Mouse (Mus musculus): ENCODE results near the gene March7. TPM values are rescaled to one million over a fixed set of nuclear protein-coding genes. Genes with fewer than 3 reads are reported as not detected.
A peak's percentile ranks its signal among the peaks of the same experiment; 100 is the strongest.

The March7 gene
- polyA plus RNA-seq, 1 experiment from 2014 or later, result 101 TPM

DNA sequence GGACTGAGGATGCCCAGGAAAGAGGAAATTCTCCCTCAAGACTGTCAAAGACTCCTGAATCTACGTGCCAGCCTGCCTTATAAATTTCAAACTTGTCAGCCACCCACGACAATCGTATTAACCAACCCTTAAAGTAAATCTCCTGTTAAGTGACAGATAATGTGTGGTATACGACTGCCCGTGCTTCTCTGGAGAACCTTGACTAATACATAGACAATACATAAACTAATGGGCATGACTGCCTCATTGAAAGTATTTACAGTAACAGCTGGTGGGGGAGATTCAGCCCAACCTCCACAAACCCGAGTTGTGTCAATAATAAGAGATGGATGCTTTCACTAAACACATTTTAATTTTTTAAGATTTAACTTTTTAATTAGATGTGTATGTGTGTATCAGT lies 3.9 kb upstream of the March7 start:
- ATAC-seq (ENCODE audit: low read depth), result no peak
- H3K9me3 ChIP-seq (ENCODE audit: control insufficient read depth, low read length), result no peaks in the 10 kb centered on the region
- WGBS, result 29% methylated on average over 6 of the region's 6 CpGs
- no peaks in the 10 kb centered on the region for H3K36me3 ChIP-seq (ENCODE audit: control insufficient read depth, insufficient read depth, low read length)
- H3K27me3 ChIP-seq (ENCODE audit: control insufficient read depth, insufficient read depth, low read length), result peaks cover 6% of the 10 kb centered on the region
- no peak overlapping the region for H3K9ac ChIP-seq (replicated peaks; ENCODE audit: low read depth, low read length)
- H3K4me1 ChIP-seq (ENCODE audit: control insufficient read depth, insufficient read depth, low read length), result peaks cover 1% of the 10 kb centered on the region; the same call in 1 of the 2 replicates
- H3K27ac ChIP-seq (ENCODE audit: low read depth, low read length), result no peak overlapping the region
- H3K4me3 ChIP-seq (ENCODE audit: low read depth, low read length), result no peak overlapping the region
- H3K4me2 ChIP-seq (ENCODE audit: low read depth, low read length), result no peak overlapping the region

DNA sequence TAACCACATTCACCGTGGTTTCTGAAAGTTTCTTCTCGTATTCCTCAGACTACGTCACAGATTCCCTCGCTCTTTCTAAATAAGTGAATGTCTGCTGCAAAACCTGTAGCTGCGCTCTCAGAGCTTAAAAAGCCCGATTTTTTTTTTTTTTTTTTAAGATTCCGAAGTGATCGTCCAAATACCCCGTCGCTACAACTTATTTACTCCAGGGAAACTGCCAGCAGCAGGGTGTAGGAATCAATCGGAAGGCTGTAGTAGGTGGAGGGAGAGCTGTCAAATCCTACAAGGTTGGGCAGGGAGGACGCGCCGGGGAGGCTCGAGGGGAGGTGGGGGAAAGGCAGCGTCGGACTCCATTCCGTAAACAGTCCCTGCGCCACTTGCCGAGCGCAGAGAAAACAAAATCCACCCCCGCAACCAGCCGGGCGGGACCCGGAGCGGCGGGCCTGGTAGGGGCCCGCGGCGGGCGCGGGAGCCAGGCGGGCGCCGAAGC lies 520 bp upstream of the March7 start:
- ATAC-seq (ENCODE audit: low read depth), result peak; percentile 55
- Histone ChIP-seq H3K4me1 (ENCODE audit: control insufficient read depth, insufficient read depth, low read length) (peaks cover 15% of the 10 kb centered on the region), H3K27me3 (ENCODE audit: control insufficient read depth, insufficient read depth, low read length) (peaks cover 4% of the 10 kb centered on the region), H3K27ac (ENCODE audit: low read depth, low read length) (peak overlapping the region; percentile 94), H3K4me3 (ENCODE audit: low read depth, low read length) (peak overlapping the region; percentile 83), H3K36me3 (ENCODE audit: control insufficient read depth, insufficient read depth, low read length) (no peaks in the 10 kb centered on the region), H3K9me3 (ENCODE audit: control insufficient read depth, low read length) (no peaks in the 10 kb centered on the region), H3K4me2 (ENCODE audit: low read depth, low read length) (peak overlapping the region; percentile 57), H3K9ac (replicated peaks; ENCODE audit: low read depth, low read length) (peak overlapping the region; percentile 93)
- under 1% methylated on average over 31 of the region's 35 CpGs for WGBS

DNA sequence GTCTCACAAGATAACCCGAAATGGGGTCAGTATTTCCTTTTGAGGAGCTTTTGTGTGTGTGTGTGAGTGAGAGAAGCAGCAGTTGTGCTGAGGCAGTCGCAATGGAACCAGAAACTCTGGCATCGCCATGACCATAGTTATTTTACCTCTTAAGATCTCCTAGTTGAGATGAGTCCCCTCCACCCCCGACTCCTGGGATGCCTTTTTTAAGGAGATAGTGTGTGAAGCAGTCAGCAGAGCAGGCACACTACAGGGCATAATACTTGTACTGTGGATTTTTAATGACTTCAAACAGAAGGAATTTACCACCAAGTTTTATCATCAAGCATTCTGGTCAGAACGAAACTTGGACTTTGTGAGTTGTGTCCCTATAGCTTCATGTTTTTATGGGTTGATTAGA lies 1.1 kb downstream of the March7 start:
- Histone ChIP-seq H3K4me3 (ENCODE audit: low read depth, low read length) (peak overlapping the region; percentile 83), H3K27ac (ENCODE audit: low read depth, low read length) (no peak overlapping the region), H3K9me3 (ENCODE audit: control insufficient read depth, low read length) (no peaks in the 10 kb centered on the region), H3K4me2 (ENCODE audit: low read depth, low read length) (peak overlapping the region; percentile 77), H3K27me3 (ENCODE audit: control insufficient read depth, insufficient read depth, low read length) (no peaks in the 10 kb centered on the region; the same call in 1 of the 2 replicates), H3K9ac (replicated peaks; ENCODE audit: low read depth, low read length) (peak overlapping the region; percentile 93), H3K36me3 (ENCODE audit: control insufficient read depth, insufficient read depth, low read length) (no peaks in the 10 kb centered on the region), H3K4me1 (ENCODE audit: control insufficient read depth, insufficient read depth, low read length) (peaks cover 15% of the 10 kb centered on the region)
- ATAC-seq (ENCODE audit: low read depth), result no peak
- 21% methylated on average over 5 of the region's 5 CpGs for WGBS

DNA sequence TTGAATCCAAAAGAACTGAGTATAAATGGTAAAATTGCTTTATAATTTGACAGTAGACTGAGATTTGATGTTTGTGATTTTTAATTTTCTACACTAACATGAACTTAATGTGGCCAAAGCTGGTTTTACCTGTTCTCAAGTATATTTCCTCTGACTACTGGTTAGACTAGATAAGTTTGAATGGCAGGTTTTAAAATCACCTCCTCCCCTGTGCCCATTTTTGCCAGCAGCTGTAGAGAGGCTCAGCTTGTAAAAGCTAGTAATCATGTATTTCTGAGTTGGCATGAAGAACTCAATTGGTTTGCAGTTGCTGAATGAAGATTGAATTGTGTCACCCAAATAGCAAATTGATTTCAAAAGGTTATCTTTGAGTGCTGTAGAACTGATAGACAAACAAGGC lies 2.8 kb downstream of the March7 start:
- H3K27me3 ChIP-seq (ENCODE audit: control insufficient read depth, insufficient read depth, low read length), result no peaks in the 10 kb centered on the region
- no peaks in the 10 kb centered on the region for H3K36me3 ChIP-seq (ENCODE audit: control insufficient read depth, insufficient read depth, low read length)
- H3K9ac ChIP-seq (replicated peaks; ENCODE audit: low read depth, low read length), result no peak overlapping the region
- no peak overlapping the region for H3K4me2 ChIP-seq (ENCODE audit: low read depth, low read length)
- H3K4me1 ChIP-seq (ENCODE audit: control insufficient read depth, insufficient read depth, low read length), result peaks cover 15% of the 10 kb centered on the region
- no peak overlapping the region for H3K4me3 ChIP-seq (ENCODE audit: low read depth, low read length)
- ATAC-seq (ENCODE audit: low read depth), result no peak
- no peak overlapping the region for H3K27ac ChIP-seq (ENCODE audit: low read depth, low read length)
- H3K9me3 ChIP-seq (ENCODE audit: control insufficient read depth, low read length), result no peaks in the 10 kb centered on the region

DNA sequence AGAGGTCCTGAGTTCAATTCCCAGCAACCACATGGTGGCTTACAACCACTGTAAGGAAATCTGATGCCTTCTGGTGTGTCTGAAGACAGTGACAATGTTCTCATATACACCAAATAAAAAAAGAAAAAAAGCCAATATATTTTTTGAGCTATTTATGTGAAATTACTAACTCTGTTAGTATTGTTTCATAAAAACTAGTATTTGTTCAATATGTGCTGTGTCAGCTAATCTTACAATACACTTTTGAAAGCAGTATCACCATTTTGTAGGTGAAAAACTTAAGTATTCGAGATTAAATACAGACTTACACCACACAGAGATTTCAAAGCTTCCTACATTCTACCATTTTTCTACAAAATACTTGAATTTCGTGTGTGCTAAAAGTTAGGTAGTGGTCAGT lies 5.0 kb downstream of the March7 start:
- Histone ChIP-seq H3K9me3 (ENCODE audit: control insufficient read depth, low read length) (no peaks in the 10 kb centered on the region), H3K36me3 (ENCODE audit: control insufficient read depth, insufficient read depth, low read length) (no peaks in the 10 kb centered on the region), H3K4me2 (ENCODE audit: low read depth, low read length) (no peak overlapping the region), H3K4me3 (ENCODE audit: low read depth, low read length) (no peak overlapping the region), H3K27ac (ENCODE audit: low read depth, low read length) (no peak overlapping the region), H3K9ac (replicated peaks; ENCODE audit: low read depth, low read length) (no peak overlapping the region), H3K27me3 (ENCODE audit: control insufficient read depth, insufficient read depth, low read length) (no peaks in the 10 kb centered on the region), H3K4me1 (ENCODE audit: control insufficient read depth, insufficient read depth, low read length) (peaks cover 15% of the 10 kb centered on the region)
- ATAC-seq (ENCODE audit: low read depth), result no peak
- 95% methylated on average over 2 of the region's 2 CpGs for WGBS

DNA sequence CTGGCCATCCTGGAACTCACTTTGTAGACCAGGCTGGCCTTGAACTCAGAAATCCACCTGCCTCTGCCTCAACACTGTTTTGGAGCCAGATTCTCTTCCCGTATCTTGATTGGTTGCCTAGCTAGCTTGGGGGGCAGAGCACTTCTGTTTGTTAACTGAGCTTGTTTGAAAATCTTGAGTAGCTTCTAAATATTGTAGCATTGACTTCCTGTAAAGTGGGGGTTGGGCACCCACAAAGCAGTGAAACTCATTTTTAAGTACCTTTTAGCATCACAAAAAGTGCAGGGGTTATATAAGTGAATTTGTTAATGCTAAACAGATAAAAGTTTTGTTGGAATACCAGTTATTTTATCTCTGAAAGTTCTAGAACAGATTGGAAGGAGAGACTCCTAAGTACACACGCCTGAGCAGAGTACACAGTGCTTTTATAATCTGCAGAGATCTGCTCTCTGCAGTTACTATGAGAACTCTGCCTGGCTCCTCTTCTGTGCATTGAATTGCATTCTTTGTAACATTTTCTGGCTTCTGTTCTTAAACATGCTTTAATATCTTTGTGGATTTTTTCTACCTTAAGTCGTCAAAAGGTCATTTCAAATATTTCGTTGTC lies 7.0 kb downstream of the March7 start:
- WGBS, result 91% methylated on average over 4 of the region's 4 CpGs
- Histone ChIP-seq H3K4me2 (ENCODE audit: low read depth, low read length) (no peak overlapping the region), H3K4me1 (ENCODE audit: control insufficient read depth, insufficient read depth, low read length) (peaks cover 9% of the 10 kb centered on the region)

DNA sequence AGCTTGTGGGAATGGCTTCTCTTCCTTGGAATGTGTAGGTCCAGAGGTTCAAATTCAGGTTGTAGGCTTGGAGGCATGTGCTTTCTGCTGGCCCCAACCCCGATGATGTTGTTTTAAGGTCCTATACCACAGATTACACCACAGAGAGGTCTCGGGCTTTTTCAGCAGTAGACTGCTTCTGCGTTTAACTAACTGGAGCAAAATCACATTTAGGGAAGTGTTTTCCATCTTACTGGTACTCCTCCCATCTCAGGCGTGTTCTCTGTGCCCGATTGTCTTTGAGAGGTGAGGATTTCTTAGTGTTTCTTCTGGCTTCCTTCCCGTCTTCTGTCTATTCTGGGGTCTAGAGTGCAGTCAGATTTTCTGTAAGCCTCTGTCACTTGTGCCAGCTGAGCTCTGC lies 7.9 kb downstream of the March7 start:
- Histone ChIP-seq H3K4me1 (ENCODE audit: control insufficient read depth, insufficient read depth, low read length) (peaks cover 4% of the 10 kb centered on the region), H3K4me3 (ENCODE audit: low read depth, low read length) (no peak overlapping the region), H3K9me3 (ENCODE audit: control insufficient read depth, low read length) (no peaks in the 10 kb centered on the region), H3K36me3 (ENCODE audit: control insufficient read depth, insufficient read depth, low read length) (no peaks in the 10 kb centered on the region), H3K27ac (ENCODE audit: low read depth, low read length) (no peak overlapping the region), H3K9ac (replicated peaks; ENCODE audit: low read depth, low read length) (no peak overlapping the region), H3K4me2 (ENCODE audit: low read depth, low read length) (no peak overlapping the region), H3K27me3 (ENCODE audit: control insufficient read depth, insufficient read depth, low read length) (no peaks in the 10 kb centered on the region)
- no peak for ATAC-seq (ENCODE audit: low read depth)
- WGBS, result 93% methylated on average over 6 of the region's 6 CpGs

More for the DNA sequence above, 7.0 kb downstream of the March7 start:
- Histone ChIP-seq H3K36me3 (ENCODE audit: control insufficient read depth, insufficient read depth, low read length) (no peaks in the 10 kb centered on the region), H3K27me3 (ENCODE audit: control insufficient read depth, insufficient read depth, low read length) (no peaks in the 10 kb centered on the region), H3K9ac (replicated peaks; ENCODE audit: low read depth, low read length) (no peak overlapping the region), H3K27ac (ENCODE audit: low read depth, low read length) (no peak overlapping the region), H3K9me3 (ENCODE audit: control insufficient read depth, low read length) (no peaks in the 10 kb centered on the region), H3K4me3 (ENCODE audit: low read depth, low read length) (no peak overlapping the region)
- no peak for ATAC-seq (ENCODE audit: low read depth)

DNA sequence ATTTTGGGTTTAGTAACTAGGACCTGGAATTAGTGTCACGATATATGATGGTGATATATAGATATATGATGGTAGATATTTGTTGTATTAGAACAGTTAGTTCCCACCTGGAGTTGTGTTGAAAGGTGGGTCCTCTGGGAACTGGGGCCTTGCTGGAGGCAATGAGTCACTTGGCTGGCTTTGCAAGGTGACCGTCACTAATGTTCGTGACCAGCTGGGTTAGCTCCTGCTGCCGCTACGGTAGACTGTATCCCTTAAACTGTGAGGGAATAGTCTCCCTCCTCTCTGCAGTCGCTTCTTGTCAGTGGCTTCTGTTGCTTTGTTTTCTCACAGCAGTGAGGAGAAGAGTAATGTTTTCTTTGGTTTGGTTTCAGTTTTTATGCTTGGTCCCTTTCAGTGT lies 11.5 kb downstream of the March7 start:
- ATAC-seq (ENCODE audit: low read depth), result 0 out of 2 replicates have a peak, but pooled peaks have one; percentile 51
- H3K9me3 ChIP-seq (ENCODE audit: control insufficient read depth, low read length), result no peaks in the 10 kb centered on the region
- no peaks in the 10 kb centered on the region for H3K36me3 ChIP-seq (ENCODE audit: control insufficient read depth, insufficient read depth, low read length)
- no peaks in the 10 kb centered on the region for H3K27me3 ChIP-seq (ENCODE audit: control insufficient read depth, insufficient read depth, low read length)
- no peak overlapping the region for H3K4me2 ChIP-seq (ENCODE audit: low read depth, low read length)
- H3K4me3 ChIP-seq (ENCODE audit: low read depth, low read length), result no peak overlapping the region
- no peak overlapping the region for H3K9ac ChIP-seq (replicated peaks; ENCODE audit: low read depth, low read length)
- H3K4me1 ChIP-seq (ENCODE audit: control insufficient read depth, insufficient read depth, low read length), result peaks cover 4% of the 10 kb centered on the region
- WGBS, result 26% methylated on average over 6 of the region's 6 CpGs
- H3K27ac ChIP-seq (ENCODE audit: low read depth, low read length), result no peak overlapping the region

DNA sequence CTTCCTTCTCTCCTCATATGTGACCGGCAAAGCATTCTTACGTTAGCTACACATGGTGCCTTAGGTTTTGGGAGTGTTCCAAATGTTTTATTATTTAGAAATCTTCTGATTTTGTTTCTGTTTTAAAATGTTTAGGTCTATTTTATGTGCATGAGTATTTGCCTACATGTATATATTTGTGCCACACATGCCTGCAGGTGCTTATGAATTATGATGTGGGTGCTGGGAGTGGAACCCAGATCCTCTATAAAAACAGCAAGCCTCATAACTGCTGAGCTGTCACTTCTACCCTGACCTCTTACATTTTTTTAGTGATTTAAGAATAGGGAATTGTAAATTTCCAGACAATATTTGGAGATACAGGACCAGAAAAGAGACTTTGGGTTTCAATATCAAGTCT lies 12.3 kb downstream of the March7 start:
- no peaks in the 10 kb centered on the region for H3K27me3 ChIP-seq (ENCODE audit: control insufficient read depth, insufficient read depth, low read length)
- no peak overlapping the region for H3K9ac ChIP-seq (replicated peaks; ENCODE audit: low read depth, low read length)
- WGBS, result 63% methylated on average over 2 of the region's 2 CpGs
- no peak overlapping the region for H3K4me2 ChIP-seq (ENCODE audit: low read depth, low read length)
- H3K27ac ChIP-seq (ENCODE audit: low read depth, low read length), result no peak overlapping the region
- no peaks in the 10 kb centered on the region for H3K36me3 ChIP-seq (ENCODE audit: control insufficient read depth, insufficient read depth, low read length)
- no peak for ATAC-seq (ENCODE audit: low read depth)
- no peak overlapping the region for H3K4me3 ChIP-seq (ENCODE audit: low read depth, low read length)
- peaks cover 4% of the 10 kb centered on the region for H3K4me1 ChIP-seq (ENCODE audit: control insufficient read depth, insufficient read depth, low read length)
- H3K9me3 ChIP-seq (ENCODE audit: control insufficient read depth, low read length), result no peaks in the 10 kb centered on the region
